Comparison of ENCODE assay signal across 16 mouse cellular contexts in the genomic region with DNA sequence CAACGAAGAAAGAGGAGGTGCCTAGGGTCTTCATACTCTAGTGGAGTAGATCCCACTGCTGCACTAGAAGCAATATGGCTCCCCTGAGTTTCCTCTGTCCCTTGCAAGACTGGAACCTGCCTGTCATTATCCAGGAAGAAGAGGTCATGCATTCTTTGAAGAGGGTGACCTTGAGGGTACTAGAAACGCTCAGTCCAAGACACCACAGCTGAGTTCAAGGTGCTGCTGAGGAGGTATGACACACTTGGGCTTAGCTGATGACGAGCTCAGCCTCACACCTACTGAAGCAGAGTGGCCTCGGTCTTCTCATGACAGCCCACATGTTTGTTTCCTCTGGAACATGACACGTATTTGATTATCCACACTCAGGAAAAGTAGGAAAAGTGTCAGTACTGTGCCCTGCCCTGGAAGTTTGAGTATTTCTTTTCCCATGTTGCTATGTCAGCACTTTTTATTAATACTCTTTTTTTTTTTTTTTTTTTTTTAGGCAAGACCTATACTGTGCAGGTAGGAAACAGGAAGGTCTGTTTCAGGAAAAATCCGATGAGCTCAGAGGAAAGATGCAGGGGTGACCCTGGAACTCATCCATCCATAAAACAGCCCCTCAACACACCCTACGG.
A peak's percentile ranks its signal among the peaks of the same experiment; 100 is the strongest.
DNase-seq lines count a peak whose midpoint lies in the region; ATAC-seq and TF ChIP-seq lines count a peak whose summit lies in the region.
"Had no signal": no experiment of that assay in that cellular context is flagged by ENCODE, and none has a peak within 500 bp of the region (broad histone marks: within the 10 kb centered on the region; RNA-seq: fewer than 3 reads in every experiment).

No protein-coding gene starts in this region.

- no peaks in the 10 kb centered on the region for H3K79me2 ChIP-seq in CH12.LX (replicated peaks; ENCODE audit: control insufficient read depth, extremely low read depth, insufficient read depth, poor library complexity, severe bottlenecking)

- 0 out of 2 replicates have a peak overlapping the region, but pooled peaks have one; percentile 16 for H3K27ac ChIP-seq in gastrocnemius, adult 2 months
- H3K27ac ChIP-seq in intestine, embryonic 15.5 days, result 0 out of 2 replicates have a peak overlapping the region, but pooled peaks have one; percentile 13
- no peak overlapping the region for H3K27ac ChIP-seq in intestine, embryonic 16.5 days (ENCODE audit: low read length)
- H3K27ac ChIP-seq in CH12.LX (ENCODE audit: insufficient read depth, low read depth), result no peak overlapping the region
- H3K27ac ChIP-seq in embryonic facial prominence, embryonic 12.5 days, result 0 out of 2 replicates have a peak overlapping the region, but pooled peaks have one; percentile 11

- no peak overlapping the region for H3K4me3 ChIP-seq in gastrocnemius, adult 2 months
- no peak overlapping the region for H3K4me3 ChIP-seq in intestine, embryonic 15.5 days (replicated peaks)
- no peak overlapping the region for H3K4me3 ChIP-seq in intestine, embryonic 16.5 days (ENCODE audit: low read length)
- no peak overlapping the region for H3K4me3 ChIP-seq in CH12.LX (replicated peaks in 1 of 3; ENCODE audit: low read depth in 2 of 3, low read length in 2 of 3, poor library complexity in 1 of 3)
- no peak overlapping the region for H3K4me3 ChIP-seq in embryonic facial prominence, embryonic 12.5 days
- H3K4me3 ChIP-seq: limb, embryonic 13.5 days; megakaryocyte, embryonic 14.5 days had no signal

- TF ChIP-seq POLR2A in CH12.LX (IDR thresholded peaks at IDR 0.05; ENCODE audit: low read depth, low read length), result no peak

- TF ChIP-seq CTCF in gastrocnemius, adult 2 months (IDR thresholded peaks at IDR 0.05), result no peak
- no peak for TF ChIP-seq CTCF in CH12.LX (conservative IDR thresholded peaks at IDR 0.05 in 1 of 2, IDR thresholded peaks at IDR 0.05 in 1 of 2; ENCODE audit: low read depth in 2 of 2, low read length in 2 of 2)

- H3K4me1 ChIP-seq in intestine, embryonic 15.5 days (replicated peaks), result peaks cover 29% of the 10 kb centered on the region
- peaks cover 32% of the 10 kb centered on the region for H3K4me1 ChIP-seq in intestine, embryonic 16.5 days (ENCODE audit: control insufficient read depth, insufficient read depth, low read length)
- H3K4me1 ChIP-seq in CH12.LX (ENCODE audit: control insufficient read depth in 1 of 2, insufficient read depth in 2 of 2), result no peaks in the 10 kb centered on the region
- peaks cover 35% of the 10 kb centered on the region for H3K4me1 ChIP-seq in embryonic facial prominence, embryonic 12.5 days

- no peak for DNase-seq in gastrocnemius, adult 2 months
- DNase-seq in gastrocnemius, postnatal 14 days, result no peak
- no peak for DNase-seq in CH12.LX (ENCODE audit: extremely low read depth)
- no peak for DNase-seq in cerebellum, adult 11 months
- no peak for DNase-seq in layer of hippocampus, postnatal 25 days (ENCODE audit: extremely low spot score in 1 of 2, low spot score in 1 of 2)
- DNase-seq: adrenal gland, postnatal 25 days; cerebellum, adult 8-10 months; gastrocnemius, postnatal 25 days; kidney, postnatal 10 days; thymus, adult 2 months had no signal

- H3K9me3 ChIP-seq in intestine, embryonic 15.5 days, result no peaks in the 10 kb centered on the region
- H3K9me3 ChIP-seq in intestine, embryonic 16.5 days (ENCODE audit: control insufficient read depth, low read length), result no peaks in the 10 kb centered on the region
- H3K9me3 ChIP-seq in CH12.LX (replicated peaks; ENCODE audit: low read length), result no peaks in the 10 kb centered on the region
- no peaks in the 10 kb centered on the region for H3K9me3 ChIP-seq in embryonic facial prominence, embryonic 12.5 days
- H3K9me3 ChIP-seq: limb, embryonic 13.5 days; megakaryocyte, embryonic 14.5 days had no signal

- no peak overlapping the region for H3K4me2 ChIP-seq in intestine, embryonic 15.5 days (replicated peaks)
- no peak overlapping the region for H3K4me2 ChIP-seq in intestine, embryonic 16.5 days (ENCODE audit: low read depth, low read length)
- no peak overlapping the region for H3K4me2 ChIP-seq in CH12.LX (ENCODE audit: insufficient read depth, low read depth, poor library complexity, severe bottlenecking)
- no peak overlapping the region for H3K4me2 ChIP-seq in embryonic facial prominence, embryonic 12.5 days (replicated peaks)
- H3K4me2 ChIP-seq: limb, embryonic 13.5 days had no signal

- intact Hi-C loops in gastrocnemius, adult 2 months (cut with DNase I), result no loop called here
- intact Hi-C loops in gastrocnemius, postnatal 14 days (cut with DNase I; ENCODE audit: low total_unique reads), result no loop called here

- H3K9ac ChIP-seq in intestine, embryonic 15.5 days, result no peak overlapping the region
- no peak overlapping the region for H3K9ac ChIP-seq in intestine, embryonic 16.5 days (ENCODE audit: low read depth, low read length)
- no peak overlapping the region for H3K9ac ChIP-seq in CH12.LX (ENCODE audit: insufficient read depth, low read depth)
- no peak overlapping the region for H3K9ac ChIP-seq in embryonic facial prominence, embryonic 12.5 days
- H3K9ac ChIP-seq: limb, embryonic 13.5 days had no signal

- H3K27me3 ChIP-seq in intestine, embryonic 15.5 days (replicated peaks), result no peaks in the 10 kb centered on the region
- H3K27me3 ChIP-seq in intestine, embryonic 16.5 days (replicated peaks; ENCODE audit: control insufficient read depth, insufficient read depth, low read length), result no peaks in the 10 kb centered on the region
- no peaks in the 10 kb centered on the region for H3K27me3 ChIP-seq in CH12.LX (replicated peaks)
- H3K27me3 ChIP-seq in embryonic facial prominence, embryonic 12.5 days, result no peaks in the 10 kb centered on the region
- H3K27me3 ChIP-seq: limb, embryonic 13.5 days had no signal

- dilution Hi-C loops in CH12.LX (cut with MboI; ENCODE audit: extremely low pct_ligation_motif_present, extremely low pct_unique_long_range_greater_than_20kb, low sequenced_read_pairs), result no loop called here

- TF ChIP-seq EP300 in CH12.LX (IDR thresholded peaks at IDR 0.05; ENCODE audit: low read length), result no peak

- TF ChIP-seq RAD21 in CH12.LX (IDR thresholded peaks at IDR 0.05; ENCODE audit: low read depth, low read length), result no peak

- 67% methylated on average over 7 of the region's 7 CpGs for WGBS in intestine, embryonic 15.5 days
- 74% methylated on average over 7 of the region's 7 CpGs for WGBS in intestine, embryonic 16.5 days
- 73% methylated on average over 7 of the region's 7 CpGs for WGBS in embryonic facial prominence, embryonic 12.5 days

- in situ Hi-C loops in CH12.LX (cut with MboI; ENCODE audit: low pct_ligation_motif_present, low pct_unique_long_range_greater_than_20kb, low sequenced_read_pairs), result no loop called here

- H3K36me3 ChIP-seq in intestine, embryonic 15.5 days, result no peaks in the 10 kb centered on the region
- no peaks in the 10 kb centered on the region for H3K36me3 ChIP-seq in intestine, embryonic 16.5 days (ENCODE audit: control insufficient read depth, insufficient read depth, low read length)
- no peaks in the 10 kb centered on the region for H3K36me3 ChIP-seq in CH12.LX (replicated peaks in 1 of 2; ENCODE audit: control insufficient read depth in 1 of 2, insufficient read depth in 1 of 2, low read length in 1 of 2)
- peaks cover 22% of the 10 kb centered on the region for H3K36me3 ChIP-seq in embryonic facial prominence, embryonic 12.5 days

- ATAC-seq in intestine, embryonic 15.5 days, result no peak
- ATAC-seq in intestine, embryonic 16.5 days, result no peak
- ATAC-seq in embryonic facial prominence, embryonic 12.5 days (ENCODE audit: insufficient number of reproducible peaks, insufficient read depth, low FRiP score, low TSS enrichment), result no peak
- ATAC-seq: midbrain, embryonic 16.5 days had no signal

TF ChIP-seq in CH12.LX, 34 proteins besides CTCF, POLR2A, EP300 and RAD21:
- no peak for TF ChIP-seq KAT2A (IDR thresholded peaks at IDR 0.05; ENCODE audit: insufficient replicate concordance, low read length)
- peak; percentile 70 for TF ChIP-seq MAFK (IDR thresholded peaks at IDR 0.05; ENCODE audit: insufficient replicate concordance, low read length)

Comparison
In these comparisons a context has a peak if more than half of its experiments do, and no peak if none do; other contexts are left out.
1. H3K27ac ChIP-seq: peak in gastrocnemius, adult 2 months (single experiment), intestine, embryonic 15.5 days (single experiment) and embryonic facial prominence, embryonic 12.5 days (single experiment); none in intestine, embryonic 16.5 days (single experiment) and CH12.LX (single experiment).